Mouse (Mus musculus): ENCODE results near the gene Mybpc3. TPM values are rescaled to one million over a fixed set of nuclear protein-coding genes. Genes with fewer than 3 reads are reported as not detected.

Gene Mybpc3
- polyA plus RNA-seq, 1 experiment: 0.05 TPM

DNA sequence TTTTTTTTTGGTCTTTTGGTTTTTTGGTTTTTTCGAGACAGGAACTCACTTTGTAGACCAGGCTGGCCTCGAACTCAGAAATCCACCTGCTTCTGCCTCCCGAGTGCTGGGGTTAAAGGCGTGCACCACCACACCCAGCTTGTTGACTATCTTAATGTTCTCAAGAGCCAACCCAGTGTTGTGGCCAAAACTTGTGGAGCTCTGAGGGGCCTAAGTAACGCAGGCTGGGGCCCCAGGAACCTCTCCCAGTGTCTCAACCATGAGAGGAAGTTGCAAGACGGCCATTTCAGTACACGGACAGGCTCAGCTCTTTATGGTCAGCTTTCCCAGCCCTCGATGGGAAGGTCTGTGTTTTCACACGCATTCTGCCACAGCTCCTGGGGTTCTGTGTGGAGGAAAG is 29.0 kb upstream of the Mybpc3 start:
- no peaks in the 10 kb centered on the region for H3K27me3 ChIP-seq (ENCODE audit: control insufficient read depth, insufficient read depth, low read length)
- TF ChIP-seq CTCF (IDR thresholded peaks at IDR 0.05; ENCODE audit: extremely low read depth, insufficient read length, insufficient replicate concordance, low read depth, low read length): no peak
- no peaks in the 10 kb centered on the region for H3K4me1 ChIP-seq (ENCODE audit: control insufficient read depth, insufficient read depth, insufficient read length, low read length)
- no peak overlapping the region for H3K27ac ChIP-seq (ENCODE audit: insufficient read depth, low read depth, low read length)
- 72% methylated on average over 9 of the region's 9 CpGs for WGBS
- H3K36me3 ChIP-seq (ENCODE audit: control insufficient read depth, insufficient read depth, low read length): no peaks in the 10 kb centered on the region
- no peak overlapping the region for H3K4me3 ChIP-seq (ENCODE audit: low read depth, low read length)

DNA sequence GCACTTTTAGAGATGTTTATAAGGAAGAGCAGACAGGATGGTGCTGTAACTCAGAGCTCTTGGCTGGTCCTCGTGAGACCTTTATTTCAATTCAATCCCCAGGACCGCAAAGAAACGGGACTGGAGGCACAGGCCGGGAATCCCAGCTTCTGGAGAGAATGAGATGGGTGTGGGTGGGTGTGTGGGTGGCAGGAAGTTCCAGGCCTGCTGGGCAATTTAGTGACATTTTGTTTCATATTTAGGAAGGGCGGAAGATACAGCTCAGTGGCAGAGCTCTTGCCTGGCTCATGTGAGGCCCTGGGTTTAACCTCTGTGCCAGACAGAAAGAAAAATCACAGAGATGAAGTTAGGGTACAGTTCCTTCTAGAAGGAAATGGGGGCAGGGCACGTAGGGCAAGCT is 27.7 kb upstream of the Mybpc3 start:
- no peaks in the 10 kb centered on the region for H3K27me3 ChIP-seq (ENCODE audit: control insufficient read depth, insufficient read depth, low read length)
- 50% methylated on average over 6 of the region's 6 CpGs for WGBS
- no peaks in the 10 kb centered on the region for H3K4me1 ChIP-seq (ENCODE audit: control insufficient read depth, insufficient read depth, insufficient read length, low read length)
- H3K27ac ChIP-seq (ENCODE audit: insufficient read depth, low read depth, low read length): no peak overlapping the region
- no peak overlapping the region for H3K4me3 ChIP-seq (ENCODE audit: low read depth, low read length)
- no peaks in the 10 kb centered on the region for H3K36me3 ChIP-seq (ENCODE audit: control insufficient read depth, insufficient read depth, low read length)
- TF ChIP-seq POLR2A (IDR thresholded peaks at IDR 0.05; ENCODE audit: low read depth, low read length) (no peak), CTCF (IDR thresholded peaks at IDR 0.05; ENCODE audit: extremely low read depth, insufficient read length, insufficient replicate concordance, low read depth, low read length) (no peak)

- Histone ChIP-seq H3K4me3 (ENCODE audit: low read depth, low read length) (no peak overlapping the region), H3K27ac (ENCODE audit: insufficient read depth, low read depth, low read length) (no peak overlapping the region), H3K27me3 (ENCODE audit: control insufficient read depth, insufficient read depth, low read length) (no peaks in the 10 kb centered on the region), H3K36me3 (ENCODE audit: control insufficient read depth, insufficient read depth, low read length) (no peaks in the 10 kb centered on the region), H3K4me1 (ENCODE audit: control insufficient read depth, insufficient read depth, insufficient read length, low read length) (no peaks in the 10 kb centered on the region)
- 69% methylated on average over 6 of the region's 6 CpGs for WGBS
- TF ChIP-seq CTCF (IDR thresholded peaks at IDR 0.05; ENCODE audit: extremely low read depth, insufficient read length, insufficient replicate concordance, low read depth, low read length) (no peak), POLR2A (IDR thresholded peaks at IDR 0.05; ENCODE audit: low read depth, low read length) (no peak)
Observed at GRCm38 (mm10) chr2:91090827-91091226, 27.1 kb upstream of the Mybpc3 start.

- 62% methylated on average over 14 of the region's 14 CpGs for WGBS
- no peaks in the 10 kb centered on the region for H3K36me3 ChIP-seq (ENCODE audit: control insufficient read depth, insufficient read depth, low read length)
- H3K4me1 ChIP-seq (ENCODE audit: control insufficient read depth, insufficient read depth, insufficient read length, low read length): no peaks in the 10 kb centered on the region
- no peaks in the 10 kb centered on the region for H3K27me3 ChIP-seq (ENCODE audit: control insufficient read depth, insufficient read depth, low read length)
- H3K4me3 ChIP-seq (ENCODE audit: low read depth, low read length): peak overlapping the region; percentile 65
- TF ChIP-seq POLR2A (IDR thresholded peaks at IDR 0.05; ENCODE audit: low read depth, low read length) (no peak), CTCF (IDR thresholded peaks at IDR 0.05; ENCODE audit: extremely low read depth, insufficient read length, insufficient replicate concordance, low read depth, low read length) (no peak)
- peak overlapping the region; percentile 67 for H3K27ac ChIP-seq (ENCODE audit: insufficient read depth, low read depth, low read length)
Observed at GRCm38 (mm10) chr2:91096524-91096923, 21.4 kb upstream of the Mybpc3 start.

- Histone ChIP-seq H3K27me3 (ENCODE audit: control insufficient read depth, insufficient read depth, low read length) (no peaks in the 10 kb centered on the region), H3K4me1 (ENCODE audit: control insufficient read depth, insufficient read depth, insufficient read length, low read length) (no peaks in the 10 kb centered on the region), H3K36me3 (ENCODE audit: control insufficient read depth, insufficient read depth, low read length) (no peaks in the 10 kb centered on the region), H3K4me3 (ENCODE audit: low read depth, low read length) (peak overlapping the region; percentile 65), H3K27ac (ENCODE audit: insufficient read depth, low read depth, low read length) (peak overlapping the region; percentile 67)
- TF ChIP-seq CTCF (IDR thresholded peaks at IDR 0.05; ENCODE audit: extremely low read depth, insufficient read length, insufficient replicate concordance, low read depth, low read length) (no peak), POLR2A (IDR thresholded peaks at IDR 0.05; ENCODE audit: low read depth, low read length) (no peak)
- WGBS: 74% methylated on average over 10 of the region's 10 CpGs
Observed at GRCm38 (mm10) chr2:91097015-91097414, 20.9 kb upstream of the Mybpc3 start.

- WGBS: 71% methylated on average over 2 of the region's 2 CpGs
- Histone ChIP-seq H3K27me3 (ENCODE audit: control insufficient read depth, insufficient read depth, low read length) (no peaks in the 10 kb centered on the region), H3K4me1 (ENCODE audit: control insufficient read depth, insufficient read depth, insufficient read length, low read length) (no peaks in the 10 kb centered on the region), H3K4me3 (ENCODE audit: low read depth, low read length) (peak overlapping the region; percentile 65), H3K36me3 (ENCODE audit: control insufficient read depth, insufficient read depth, low read length) (no peaks in the 10 kb centered on the region), H3K27ac (ENCODE audit: insufficient read depth, low read depth, low read length) (0 out of 2 replicates have a peak overlapping the region, but pooled peaks have one; percentile 67)
- TF ChIP-seq CTCF (IDR thresholded peaks at IDR 0.05; ENCODE audit: extremely low read depth, insufficient read length, insufficient replicate concordance, low read depth, low read length): no peak
- no peak for TF ChIP-seq POLR2A (IDR thresholded peaks at IDR 0.05; ENCODE audit: low read depth, low read length)
Observed at GRCm38 (mm10) chr2:91098156-91098555, 19.8 kb upstream of the Mybpc3 start.

- 2% methylated on average over 7 of the region's 7 CpGs for WGBS
- no peak overlapping the region for H3K4me3 ChIP-seq (ENCODE audit: low read depth, low read length)
- TF ChIP-seq POLR2A (IDR thresholded peaks at IDR 0.05; ENCODE audit: low read depth, low read length): no peak
- TF ChIP-seq CTCF (IDR thresholded peaks at IDR 0.05; ENCODE audit: extremely low read depth, insufficient read length, insufficient replicate concordance, low read depth, low read length): peak; percentile 95
- H3K27me3 ChIP-seq (ENCODE audit: control insufficient read depth, insufficient read depth, low read length): no peaks in the 10 kb centered on the region
- no peak overlapping the region for H3K27ac ChIP-seq (ENCODE audit: insufficient read depth, low read depth, low read length)
- H3K4me1 ChIP-seq (ENCODE audit: control insufficient read depth, insufficient read depth, insufficient read length, low read length): no peaks in the 10 kb centered on the region
- H3K36me3 ChIP-seq (ENCODE audit: control insufficient read depth, insufficient read depth, low read length): no peaks in the 10 kb centered on the region
Observed at GRCm38 (mm10) chr2:91101124-91101740, 16.7 kb upstream of the Mybpc3 start.
